Mouse (Mus musculus) thymus, adult 2 months (tissue): ENCODE data around the gene Fam193b.

ENCODE experiments used
- CTCF ChIP-seq: fragments of 200-500 bp; IDR thresholded peaks from 2 replicates; pipeline ENCODE4 v1.5.1; 2012; ENCODE audit warnings: mild to moderate bottlenecking, control low read depth, low read length, moderate library complexity, borderline replicate concordance; ENCODE audit not compliant: control insufficient read depth, poor library complexity, insufficient read depth; ENCODE audit errors: extremely low read depth
- POLR2A ChIP-seq: fragments of 200-500 bp; IDR thresholded peaks from 2 replicates; pipeline ENCODE4 v1.6.1; 2012; ENCODE audit warnings: mild to moderate bottlenecking, low read length, control low read depth, moderate library complexity; ENCODE audit not compliant: control insufficient read depth, poor library complexity, insufficient read depth; ENCODE audit errors: extremely low read depth

- TF ChIP-seq POLR2A (no peak), CTCF (no peak)
Observed at GRCm38 (mm10) chr13:55601611-55602010, 30.7 kb upstream of the Fam193b start.
